Mouse (Mus musculus): ENCODE results near the gene Zfp600. TPM values are rescaled to one million over a fixed set of nuclear protein-coding genes. Genes with fewer than 3 reads are reported as not detected.

Zfp600 gene
- polyA plus RNA-seq, 1 experiment from 2014 or later = 0.38 TPM

Other genes with a start within 250 kb of the Zfp600 start
- 0.32 and 0.37 TPM in 2 replicates for gene Zfp987, start 59.5 kb upstream of the Zfp600 start, polyA plus RNA-seq (2016; fragmentation: Nextera tagmentation; extraction: Ambion mirVana)

Data from liver, embryonic 12.5 days (tissue).